Mouse (Mus musculus) heart, adult 2 months (tissue): ENCODE data around the gene Mtfr1l.

ENCODE experiments used
- CTCF ChIP-seq: fragments of 200-600 bp; IDR thresholded peaks from 2 replicates; pipeline ENCODE4 v1.8.1; 2022; ENCODE audit warnings: antibody characterized with exemption, mild to moderate bottlenecking, moderate library complexity
- EP300 ChIP-seq: fragments of 200-500 bp; IDR thresholded peaks from 2 replicates; pipeline ENCODE4 v1.6.1; 2011; ENCODE audit warnings: low read depth, low read length, control low read depth; ENCODE audit not compliant: insufficient read depth
- POLR2A ChIP-seq: fragments of 200-500 bp; IDR thresholded peaks from 2 replicates; pipeline ENCODE4 v1.6.1; 2011; ENCODE audit warnings: mild to moderate bottlenecking, low read depth, low read length, control low read depth; ENCODE audit not compliant: insufficient read depth

DNA sequence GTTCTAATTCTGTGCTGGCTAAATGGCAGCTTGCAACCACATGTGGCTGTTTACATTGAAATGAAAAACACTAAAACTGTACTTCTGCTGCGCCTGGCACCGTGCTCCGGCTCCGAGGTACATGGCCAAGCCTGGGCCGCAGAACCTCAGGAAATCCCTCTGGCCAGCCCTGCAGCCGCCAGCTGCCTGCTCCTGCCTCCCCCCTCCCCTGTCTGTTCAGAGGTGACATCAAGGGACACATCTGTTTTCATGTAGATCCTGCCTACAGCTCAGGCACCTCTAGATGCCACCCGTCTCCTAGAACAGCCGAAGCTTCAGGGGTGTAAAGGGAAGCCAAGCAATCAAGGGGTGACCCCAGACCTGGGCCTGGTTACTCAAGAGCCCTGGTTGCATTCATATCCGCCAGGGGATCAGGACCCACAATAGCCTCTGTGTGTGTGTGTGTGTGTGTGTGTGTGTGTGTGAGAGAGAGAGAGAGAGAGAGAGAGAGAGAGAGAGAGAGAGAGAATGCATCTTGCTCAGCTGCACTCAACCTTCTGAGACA lies 23.5 kb upstream of the Mtfr1l start:
- TF ChIP-seq CTCF: no peak
- TF ChIP-seq POLR2A: no peak
- no peak for TF ChIP-seq EP300
